Mouse (Mus musculus) sigmoid colon, adult 10 weeks (tissue): Measurements from ENCODE around the gene Adam26a. TPM values are rescaled to one million over a fixed set of nuclear protein-coding genes. Genes with fewer than 3 reads are reported as not detected.

Source experiments
- polyA plus RNA-seq: library from polyadenylated mRNA; stranded (reverse); fragments of 350-450 nt; fragmentation: Illumina TruSeq; extraction: RNeasy Lipid Tissue Mini Kit (QIAGEN cat#74804); gene quantifications from one replicate; pipeline ENCODE4 v1.2.3, GENCODE M21; 2014; ENCODE audit warnings: low read depth, low replicate concordance

Gene Adam26a
- polyA plus RNA-seq: not detected

DNA sequence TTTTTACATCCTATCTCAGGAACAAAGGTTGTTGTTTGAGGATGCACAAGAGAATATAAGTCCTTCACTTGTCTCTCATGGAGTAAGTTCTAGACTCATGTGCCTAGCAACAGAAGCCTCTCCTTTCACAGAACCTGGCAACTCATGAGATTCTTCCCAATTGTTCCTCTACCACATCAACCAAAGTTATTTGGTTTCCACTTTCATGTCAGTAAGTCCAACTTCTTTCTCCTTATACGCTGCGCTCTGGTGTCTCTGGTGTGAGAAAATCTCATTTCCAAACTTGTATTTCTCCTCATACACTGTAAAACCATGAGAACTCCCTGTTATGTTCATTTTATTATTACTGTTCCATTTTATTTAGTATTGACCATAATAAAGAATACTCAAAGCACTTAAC, at the start of gene Adam26a:
Gene Adam26a (minus strand): TSS at position 101 of the 400 bp plus-strand sequence.

DNA sequence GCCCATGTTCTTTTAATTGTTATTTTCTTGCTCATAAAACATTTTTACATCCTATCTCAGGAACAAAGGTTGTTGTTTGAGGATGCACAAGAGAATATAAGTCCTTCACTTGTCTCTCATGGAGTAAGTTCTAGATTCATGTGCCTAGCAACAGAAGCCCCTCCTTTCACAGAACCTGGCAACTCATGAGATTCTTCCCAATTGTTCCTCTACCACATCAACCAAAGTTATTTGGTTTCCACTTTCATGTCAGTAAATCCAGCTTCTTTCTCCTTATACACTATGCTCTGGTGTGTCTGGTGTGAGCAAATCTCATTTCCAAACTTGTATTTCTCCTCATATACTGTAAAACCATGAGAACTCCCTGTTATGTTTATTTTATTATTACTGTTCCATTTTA, 48.5 kb downstream of the Adam26a start, which contains the start of gene Adam26b:
Gene Adam26b (minus strand): TSS at position 101 of the 400 bp plus-strand sequence.

Other genes starting within 250 kb of the Adam26a start
- gene Adam26b, start 48.6 kb downstream of the Adam26a start, polyA plus RNA-seq: not detected
- gene Gm5346, start 50.6 kb upstream of the Adam26a start, polyA plus RNA-seq: not detected
- gene Adam34, start 133.3 kb upstream of the Adam26a start, polyA plus RNA-seq: not detected